Mouse (Mus musculus): ENCODE data around the gene Zfc3h1. TPM values are rescaled to one million over a fixed set of nuclear protein-coding genes. Genes with fewer than 3 reads are reported as not detected.

Gene Zfc3h1
- polyA plus RNA-seq (2015; fragmentation: Nextera tagmentation; extraction: Ambion mirVana) = 16.5 and 20.9 TPM in 2 replicates

GRCm38 (mm10) chr10:115384221-115385017 lies at the start of gene Zfc3h1, which contains the start of gene Thap2:
Gene Zfc3h1 (plus strand): TSS chr10:115384959.
Gene Thap2 (minus strand): TSS chr10:115384443.
- peak within 1 kb of the TSS; percentile 57 for H3K4me2 ChIP-seq
- H3K4me1 ChIP-seq = peaks cover 11% of the 10 kb centered on the region; the same call in 1 of the 2 replicates
- H3K36me3 ChIP-seq = no peaks in the 10 kb centered on the region
- WGBS = under 1% methylated on average over 65 of the region's 65 CpGs
- H3K27ac ChIP-seq = peak within 1 kb of the TSS; percentile 95
- no peaks in the 10 kb centered on the region for H3K27me3 ChIP-seq (replicated peaks)
- H3K4me3 ChIP-seq (replicated peaks) = peak within 1 kb of the TSS; percentile 76
- H3K9me3 ChIP-seq = no peaks in the 10 kb centered on the region
- ATAC-seq (ENCODE audit: insufficient read depth, low FRiP score, low read depth) = peak; percentile 98
- H3K9ac ChIP-seq = peak within 1 kb of the TSS; percentile 91

DNA sequence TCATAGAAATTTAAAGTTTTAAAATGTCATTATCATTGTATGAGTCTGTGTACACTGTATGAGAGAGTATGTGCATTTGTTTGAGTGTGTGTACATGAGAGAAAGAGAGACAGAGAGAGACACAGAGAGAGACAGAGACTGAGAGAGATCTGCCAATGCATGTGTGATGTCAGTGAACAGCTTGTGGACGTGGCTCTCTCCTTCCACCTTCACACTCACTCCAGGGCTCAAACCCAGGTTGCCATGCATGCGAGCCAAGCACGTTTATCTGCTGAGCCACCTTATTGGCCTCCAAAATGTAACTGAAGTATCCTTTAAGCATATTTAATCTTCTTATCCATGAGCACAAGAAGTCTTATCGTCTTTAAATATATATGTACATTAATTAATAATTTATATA lies 47.9 kb upstream of the Zfc3h1 start:
- H3K27me3 ChIP-seq (replicated peaks) = no peaks in the 10 kb centered on the region
- no peaks in the 10 kb centered on the region for H3K9me3 ChIP-seq
- no peaks in the 10 kb centered on the region for H3K36me3 ChIP-seq
- ATAC-seq (ENCODE audit: insufficient read depth, low FRiP score, low read depth) = no peak
- no peak overlapping the region for H3K27ac ChIP-seq
- no peak overlapping the region for H3K4me2 ChIP-seq
- no peak overlapping the region for H3K4me3 ChIP-seq (replicated peaks)
- H3K4me1 ChIP-seq = no peaks in the 10 kb centered on the region
- H3K9ac ChIP-seq = no peak overlapping the region
- WGBS = 80% methylated on average over 4 of the region's 4 CpGs

GRCm38 (mm10) chr10:115339820-115340328 lies 44.9 kb upstream of the Zfc3h1 start:
- Histone ChIP-seq H3K9me3 (no peaks in the 10 kb centered on the region), H3K4me1 (no peaks in the 10 kb centered on the region), H3K4me3 (replicated peaks) (no peak overlapping the region), H3K27ac (no peak overlapping the region), H3K36me3 (0 out of 2 replicates have a peak, but pooled peaks cover 4% of the 10 kb centered on the region), H3K9ac (no peak overlapping the region), H3K4me2 (no peak overlapping the region), H3K27me3 (replicated peaks) (no peaks in the 10 kb centered on the region)
- no peak for ATAC-seq (ENCODE audit: insufficient read depth, low FRiP score, low read depth)
- 89% methylated on average over 7 of the region's 7 CpGs for WGBS

GRCm38 (mm10) chr10:115342771-115343425 lies 41.9 kb upstream of the Zfc3h1 start:
- ATAC-seq (ENCODE audit: insufficient read depth, low FRiP score, low read depth) = no peak
- WGBS = 84% methylated on average over 4 of the region's 4 CpGs
- no peak overlapping the region for H3K27ac ChIP-seq

DNA sequence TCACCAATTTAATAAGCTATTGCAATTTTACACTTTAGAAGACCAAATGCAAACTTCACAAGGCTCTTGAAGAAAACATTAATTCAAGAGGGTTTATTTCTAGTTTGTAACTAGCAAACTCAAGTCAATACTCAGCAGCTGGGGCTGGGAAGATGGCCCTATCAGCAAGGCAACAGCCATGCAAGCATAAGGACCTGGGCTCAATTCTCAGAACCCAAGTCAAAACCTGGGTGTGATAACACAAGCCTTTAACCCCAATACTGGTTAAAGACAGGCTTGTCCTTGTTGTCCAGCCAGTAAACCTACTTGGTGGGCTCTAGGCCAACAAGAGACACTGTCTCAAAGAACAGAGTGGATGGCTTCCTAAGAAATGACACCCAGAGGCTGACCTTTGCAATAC lies 38.3 kb upstream of the Zfc3h1 start:
- ATAC-seq (ENCODE audit: insufficient read depth, low FRiP score, low read depth) = no peak
- H3K9me3 ChIP-seq = no peaks in the 10 kb centered on the region

More at GRCm38 (mm10) chr10:115342771-115343425, 41.9 kb upstream of the Zfc3h1 start:
- Histone ChIP-seq H3K4me1 (no peaks in the 10 kb centered on the region), H3K9me3 (no peaks in the 10 kb centered on the region), H3K9ac (no peak overlapping the region), H3K27me3 (replicated peaks) (no peaks in the 10 kb centered on the region), H3K4me2 (no peak overlapping the region), H3K36me3 (0 out of 2 replicates have a peak, but pooled peaks cover 4% of the 10 kb centered on the region), H3K4me3 (replicated peaks) (no peak overlapping the region)

DNA sequence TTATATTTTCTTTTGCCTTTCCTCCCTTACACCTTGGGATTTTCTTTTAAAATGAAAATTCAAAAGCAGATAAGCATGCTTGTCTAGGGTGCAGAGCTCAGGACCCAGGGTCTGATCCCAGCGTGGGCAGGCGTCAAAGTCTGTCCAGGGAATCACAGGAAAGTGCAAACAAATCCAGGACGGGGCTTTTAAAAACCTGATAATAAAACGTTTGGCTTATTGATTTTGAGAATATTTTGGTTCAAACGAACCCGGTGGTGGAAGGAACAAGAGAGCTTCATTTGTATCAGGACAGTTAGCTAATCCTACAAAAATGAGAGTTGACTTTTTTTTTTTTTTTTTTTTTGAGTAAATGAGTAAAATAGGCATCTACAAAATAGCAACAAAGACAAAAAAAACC lies 36.6 kb upstream of the Zfc3h1 start:
- H3K27ac ChIP-seq = no peak overlapping the region
- no peaks in the 10 kb centered on the region for H3K27me3 ChIP-seq (replicated peaks)
- no peaks in the 10 kb centered on the region for H3K4me1 ChIP-seq
- H3K9ac ChIP-seq = no peak overlapping the region
- no peak for ATAC-seq (ENCODE audit: insufficient read depth, low FRiP score, low read depth)
- H3K4me2 ChIP-seq = no peak overlapping the region
- WGBS = 64% methylated on average over 6 of the region's 6 CpGs
- no peaks in the 10 kb centered on the region for H3K9me3 ChIP-seq
- no peak overlapping the region for H3K4me3 ChIP-seq (replicated peaks)
- no peaks in the 10 kb centered on the region for H3K36me3 ChIP-seq

More for the DNA sequence above, 38.3 kb upstream of the Zfc3h1 start:
- Histone ChIP-seq H3K27ac (no peak overlapping the region), H3K9ac (no peak overlapping the region), H3K36me3 (0 out of 2 replicates have a peak, but pooled peaks cover 4% of the 10 kb centered on the region), H3K27me3 (replicated peaks) (no peaks in the 10 kb centered on the region), H3K4me2 (no peak overlapping the region), H3K4me1 (no peaks in the 10 kb centered on the region), H3K4me3 (replicated peaks) (no peak overlapping the region)

DNA sequence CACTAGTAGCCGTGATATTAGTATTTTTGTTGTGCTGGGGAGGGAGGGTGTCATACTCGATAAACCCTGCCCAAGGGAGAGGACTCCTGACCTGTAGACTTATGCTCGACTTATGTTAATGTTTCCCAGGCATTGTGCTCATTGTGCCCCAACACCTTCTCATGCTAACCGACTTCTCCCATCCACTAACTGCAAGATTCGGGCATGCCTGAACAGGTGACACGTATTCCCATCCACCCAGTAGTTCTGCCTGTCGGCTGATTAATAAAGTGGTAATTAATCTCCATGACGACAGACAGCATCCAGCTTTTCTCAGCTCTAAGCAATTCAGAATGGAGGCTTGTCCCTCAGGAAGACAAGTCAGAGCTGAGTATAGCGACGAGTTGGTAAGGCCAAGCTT lies 35.7 kb upstream of the Zfc3h1 start:
- Histone ChIP-seq H3K4me3 (replicated peaks) (no peak overlapping the region), H3K9me3 (no peaks in the 10 kb centered on the region), H3K27ac (no peak overlapping the region), H3K9ac (no peak overlapping the region), H3K27me3 (replicated peaks) (no peaks in the 10 kb centered on the region), H3K4me1 (no peaks in the 10 kb centered on the region), H3K36me3 (no peaks in the 10 kb centered on the region), H3K4me2 (no peak overlapping the region)
- peak; percentile 56; the same call in 1 of the 2 replicates for ATAC-seq (ENCODE audit: insufficient read depth, low FRiP score, low read depth)
- 65% methylated on average over 10 of the region's 10 CpGs for WGBS

- Histone ChIP-seq H3K9me3 (no peaks in the 10 kb centered on the region), H3K4me3 (replicated peaks) (no peak overlapping the region), H3K9ac (no peak overlapping the region), H3K4me2 (no peak overlapping the region), H3K4me1 (no peaks in the 10 kb centered on the region), H3K27me3 (replicated peaks) (no peaks in the 10 kb centered on the region), H3K27ac (no peak overlapping the region), H3K36me3 (0 out of 2 replicates have a peak, but pooled peaks cover under 1% of the 10 kb centered on the region)
- no peak for ATAC-seq (ENCODE audit: insufficient read depth, low FRiP score, low read depth)
- 76% methylated on average over 7 of the region's 7 CpGs for WGBS
These were observed 35.2 kb upstream of the Zfc3h1 start for GRCm38 (mm10) chr10:115349509-115349908.

DNA sequence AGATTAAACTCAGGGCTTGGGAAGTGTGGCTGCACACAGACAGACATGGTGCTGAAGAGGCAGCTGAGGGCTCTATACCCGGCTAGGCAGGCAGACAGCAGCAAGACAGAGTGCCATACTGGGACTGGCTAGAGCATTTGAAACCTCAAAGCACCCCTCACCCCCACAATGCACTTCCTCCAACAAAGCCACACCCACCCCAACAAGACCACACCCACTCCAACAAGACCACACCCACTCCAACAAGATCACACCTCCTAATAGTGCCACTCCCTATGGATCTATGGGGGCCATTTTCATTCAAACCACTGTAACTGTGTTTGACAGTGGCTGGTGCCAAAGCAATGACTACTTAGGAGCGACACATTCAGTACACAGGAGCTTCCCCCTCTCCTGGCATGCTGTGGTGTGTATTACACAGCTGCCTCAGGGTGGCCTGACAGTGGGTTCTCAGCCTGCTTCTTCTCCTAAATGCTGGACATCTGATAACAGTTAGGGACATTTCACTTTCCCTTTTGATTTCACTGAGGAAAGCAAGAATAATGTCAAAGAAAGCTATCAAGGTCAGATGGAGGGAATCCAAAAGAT lies 33.9 kb upstream of the Zfc3h1 start:
- H3K36me3 ChIP-seq = 0 out of 2 replicates have a peak, but pooled peaks cover 3% of the 10 kb centered on the region
- H3K9me3 ChIP-seq = no peaks in the 10 kb centered on the region
- 76% methylated on average over 2 of the region's 2 CpGs for WGBS
- ATAC-seq (ENCODE audit: insufficient read depth, low FRiP score, low read depth) = no peak
- H3K27me3 ChIP-seq (replicated peaks) = no peaks in the 10 kb centered on the region
- H3K4me2 ChIP-seq = no peak overlapping the region
- no peak overlapping the region for H3K27ac ChIP-seq
- no peak overlapping the region for H3K4me3 ChIP-seq (replicated peaks)
- no peak overlapping the region for H3K9ac ChIP-seq
- H3K4me1 ChIP-seq = no peaks in the 10 kb centered on the region

- no peak overlapping the region for H3K27ac ChIP-seq
- H3K4me3 ChIP-seq (replicated peaks) = no peak overlapping the region
- H3K9ac ChIP-seq = no peak overlapping the region
- WGBS = 85% methylated on average over 6 of the region's 6 CpGs
- H3K4me2 ChIP-seq = no peak overlapping the region
- H3K9me3 ChIP-seq = no peaks in the 10 kb centered on the region
- no peaks in the 10 kb centered on the region for H3K4me1 ChIP-seq
- no peaks in the 10 kb centered on the region for H3K27me3 ChIP-seq (replicated peaks)
- ATAC-seq (ENCODE audit: insufficient read depth, low FRiP score, low read depth) = no peak
- peaks cover 3% of the 10 kb centered on the region; the same call in 1 of the 2 replicates for H3K36me3 ChIP-seq
These were observed 30.2 kb upstream of the Zfc3h1 start for GRCm38 (mm10) chr10:115354553-115354952.

DNA sequence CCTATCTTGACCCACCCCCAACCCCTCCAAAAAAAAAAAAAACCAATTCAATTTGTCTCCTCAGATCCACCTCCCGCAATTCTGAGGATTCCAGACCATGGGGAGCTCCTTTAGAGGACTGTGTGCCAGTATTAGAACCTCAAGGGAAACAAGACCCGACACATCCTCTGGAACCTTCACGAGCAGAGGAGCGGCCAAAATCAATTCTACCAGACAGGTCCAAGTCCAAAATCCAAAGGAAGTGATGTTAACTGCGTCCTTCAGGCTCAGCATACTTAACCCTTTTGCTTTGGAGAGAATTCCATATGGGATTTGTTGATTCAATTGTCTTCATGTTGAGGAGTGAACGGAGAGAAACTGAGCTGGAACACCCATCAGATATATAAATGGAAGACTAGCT lies 29.7 kb upstream of the Zfc3h1 start:
- Histone ChIP-seq H3K4me1 (no peaks in the 10 kb centered on the region), H3K27me3 (replicated peaks) (no peaks in the 10 kb centered on the region), H3K4me2 (no peak overlapping the region), H3K36me3 (peaks cover 3% of the 10 kb centered on the region; the same call in 1 of the 2 replicates), H3K27ac (no peak overlapping the region), H3K9me3 (no peaks in the 10 kb centered on the region), H3K4me3 (replicated peaks) (no peak overlapping the region), H3K9ac (no peak overlapping the region)
- 83% methylated on average over 6 of the region's 6 CpGs for WGBS
- no peak for ATAC-seq (ENCODE audit: insufficient read depth, low FRiP score, low read depth)
